Mouse (Mus musculus) midbrain, embryonic 12.5 days (tissue): ENCODE measurements around the gene Slc28a2. TPM values are rescaled to one million over a fixed set of nuclear protein-coding genes. Genes with fewer than 3 reads are reported as not detected.
"Not testable (repeated sequence)": the region's sequence is repeated elsewhere in the genome, so short reads cannot be mapped to it uniquely, and the experiment has no call there.

Source experiments
- ATAC-seq: fragments of 200-750 bp; cut with Nextera tagmentation; 2 replicates; pipeline ENCODE4 v1.8.0; 2017; ENCODE audit warnings: low read depth, moderate TSS enrichment, moderate library complexity; ENCODE audit not compliant: low FRiP score
- H3K27ac ChIP-seq: fragments of 300-500 bp; sonication (generic); replicated peaks from 2 replicates; pipeline ENCODE4 v1.5.1; 2016; ENCODE audit warnings: mild to moderate bottlenecking
- H3K27me3 ChIP-seq: fragments of 300-500 bp; sonication (generic); 2 replicates; pipeline ENCODE4 v1.6.1; 2016; ENCODE audit warnings: mild to moderate bottlenecking
- H3K36me3 ChIP-seq: fragments of 300-500 bp; sonication (generic); 2 replicates; pipeline ENCODE4 v1.6.1; 2016
- H3K4me1 ChIP-seq: fragments of 300-500 bp; sonication (generic); 2 replicates; pipeline ENCODE4 v1.6.1; 2016
- H3K4me2 ChIP-seq: fragments of 300-500 bp; sonication (generic); replicated peaks from 2 replicates; pipeline ENCODE4 v1.6.1; 2016; ENCODE audit warnings: mild to moderate bottlenecking, moderate library complexity
- H3K4me3 ChIP-seq: fragments of 300-500 bp; sonication (generic); 2 replicates; pipeline ENCODE4 v1.5.1; 2016; ENCODE audit warnings: mild to moderate bottlenecking
- H3K9ac ChIP-seq: fragments of 300-500 bp; sonication (generic); replicated peaks from 2 replicates; pipeline ENCODE4 v1.6.1; 2016; ENCODE audit warnings: mild to moderate bottlenecking, moderate library complexity
- H3K9me3 ChIP-seq: fragments of 300-500 bp; sonication (generic); 2 replicates; pipeline ENCODE4 v1.6.1; 2016; ENCODE audit warnings: mild to moderate bottlenecking
- WGBS: fragments of 180-500 bp; shearing (Covaris S2); methylation state at CpG from one replicate; pipeline ENCODE4 v1.1.7; 2016; 5-methylcytosine and 5-hydroxymethylcytosine counted together
- polyA plus RNA-seq: library from polyadenylated mRNA; unstranded; fragments of >200 nt; fragmentation: Nextera tagmentation; extraction: Ambion mirVana; gene quantifications from 2 replicates; pipeline ENCODE4 v1.2.1, GENCODE M21; 2016

Slc28a2 gene
- polyA plus RNA-seq, 1 experiment from 2014 or later: not detected

DNA sequence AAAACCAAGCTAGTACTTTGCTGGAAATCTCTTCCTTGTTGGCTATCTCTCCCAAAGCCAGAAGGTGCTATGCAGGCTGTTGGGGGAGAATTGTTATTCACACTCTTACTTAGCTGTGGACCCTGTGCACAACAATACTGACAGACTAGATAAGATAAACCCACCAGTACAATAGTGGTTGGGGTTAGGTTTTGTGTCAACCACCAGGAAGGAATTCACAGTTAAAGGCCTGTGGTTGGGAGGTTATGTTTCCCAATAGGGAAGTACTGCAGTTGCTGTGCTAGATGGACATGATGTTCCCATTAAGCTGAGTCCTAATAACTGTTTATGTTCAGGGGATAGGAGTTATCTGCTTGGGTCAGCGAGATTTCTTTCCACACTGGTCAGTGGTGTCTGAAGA lies 57.5 kb downstream of the Slc28a2 start:
- not testable (repeated sequence) for H3K27me3 ChIP-seq, ATAC-seq, H3K27ac ChIP-seq, H3K4me2 ChIP-seq, H3K36me3 ChIP-seq, H3K9ac ChIP-seq, H3K4me1 ChIP-seq, H3K9me3 ChIP-seq, H3K4me3 ChIP-seq
- 75% methylated on average over 1 of the region's 1 CpGs for WGBS

GRCm38 (mm10) chr2:122484641-122485040 lies 58.4 kb downstream of the Slc28a2 start, which contains the start of gene Gm14085:
Gene Gm14085 (plus strand): TSS chr2:122484941.
- ATAC-seq: no peak
- 88% methylated on average over 1 of the region's 1 CpGs for WGBS
- no peak within 1 kb of the TSS for H3K27ac ChIP-seq

GRCm38 (mm10) chr2:122485654-122486053 lies 59.4 kb downstream of the Slc28a2 start:
- not testable (repeated sequence) for H3K4me3 ChIP-seq, H3K27me3 ChIP-seq, H3K9me3 ChIP-seq, H3K4me1 ChIP-seq, ATAC-seq, H3K27ac ChIP-seq, H3K9ac ChIP-seq, H3K4me2 ChIP-seq, H3K36me3 ChIP-seq
- WGBS: 73% methylated on average over 3 of the region's 3 CpGs

More at GRCm38 (mm10) chr2:122484641-122485040, 58.4 kb downstream of the Slc28a2 start, which contains the start of gene Gm14085:
- H3K9ac ChIP-seq: no peak within 1 kb of the TSS
- no peak within 1 kb of the TSS for H3K4me3 ChIP-seq
- no peaks in the 10 kb centered on the region for H3K36me3 ChIP-seq
- no peaks in the 10 kb centered on the region for H3K9me3 ChIP-seq
- no peaks in the 10 kb centered on the region for H3K4me1 ChIP-seq
- no peaks in the 10 kb centered on the region for H3K27me3 ChIP-seq
- H3K4me2 ChIP-seq: no peak within 1 kb of the TSS

- H3K4me2 ChIP-seq, ATAC-seq, H3K27ac ChIP-seq, H3K4me3 ChIP-seq, H3K36me3 ChIP-seq, H3K9me3 ChIP-seq, H3K9ac ChIP-seq, H3K4me1 ChIP-seq, H3K27me3 ChIP-seq: not testable (repeated sequence)
These were observed 59.8 kb downstream of the Slc28a2 start for GRCm38 (mm10) chr2:122486122-122486521.

DNA sequence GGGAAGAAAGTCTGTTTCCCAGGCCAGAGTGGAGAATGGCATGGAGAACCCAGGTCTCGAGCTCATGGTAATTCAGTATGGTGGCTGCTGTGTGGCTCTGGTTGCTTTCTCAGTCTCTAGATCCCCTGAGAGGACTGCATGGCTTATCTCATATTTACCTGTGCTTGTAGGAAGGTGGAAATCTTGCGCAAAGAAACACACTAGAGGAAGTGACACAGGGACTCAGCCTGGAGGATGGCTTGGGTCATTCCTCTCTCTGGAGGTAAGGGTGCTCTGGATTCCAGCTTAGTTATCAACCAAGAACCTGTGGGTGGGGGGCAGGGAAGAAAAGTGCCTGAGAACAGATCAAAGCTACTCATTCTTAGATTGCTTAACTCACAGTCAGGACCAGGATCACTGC lies 60.4 kb downstream of the Slc28a2 start:
- Histone ChIP-seq H3K27me3 (no peaks in the 10 kb centered on the region), H3K4me3 (no peak overlapping the region), H3K27ac (no peak overlapping the region), H3K4me1 (no peaks in the 10 kb centered on the region), H3K36me3 (no peaks in the 10 kb centered on the region), H3K9me3 (no peaks in the 10 kb centered on the region), H3K4me2 (no peak overlapping the region), H3K9ac (no peak overlapping the region)
- WGBS: 93% methylated on average over 2 of the region's 2 CpGs
- no peak for ATAC-seq

Other genes starting within 250 kb of the Slc28a2 start
- not detected in 2 replicates for gene Patl2, start 240.3 kb upstream of the Slc28a2 start, polyA plus RNA-seq
- not detected in 2 replicates for gene Terb2, start 240.2 kb upstream of the Slc28a2 start, polyA plus RNA-seq
- 24.6 and 25.3 TPM in 2 replicates for gene Sord, start 191.7 kb upstream of the Slc28a2 start, polyA plus RNA-seq
- gene Duox2, start 128.0 kb upstream of the Slc28a2 start, polyA plus RNA-seq: not detected in 2 replicates
- gene Duoxa2, start 127.6 kb upstream of the Slc28a2 start, polyA plus RNA-seq: not detected in 2 replicates
- gene Duoxa1, start 112.7 kb upstream of the Slc28a2 start, polyA plus RNA-seq: 0.43 and 0.64 TPM in 2 replicates
- gene Duox1, start 110.8 kb upstream of the Slc28a2 start, polyA plus RNA-seq: 0.12 and 0.18 TPM in 2 replicates
- 9.2 TPM in 2 replicates for gene Shf, start 57.3 kb upstream of the Slc28a2 start, polyA plus RNA-seq
- not detected in 2 replicates for gene Gm14085, start 58.5 kb downstream of the Slc28a2 start, polyA plus RNA-seq
- gene Gatm, start 184.8 kb downstream of the Slc28a2 start, polyA plus RNA-seq: 23.3 and 23.8 TPM in 2 replicates
- 0.26 and 0.43 TPM in 2 replicates for gene AA467197, start 210.5 kb downstream of the Slc28a2 start, polyA plus RNA-seq